Mouse (Mus musculus) kidney, postnatal 0 days (tissue): ENCODE results near the gene Prrx1. TPM values are rescaled to one million over a fixed set of nuclear protein-coding genes. Genes with fewer than 3 reads are reported as not detected.

Experiments used
- ATAC-seq: fragments of 200-750 bp; cut with Nextera tagmentation; replicated peaks from 2 replicates; pipeline ENCODE4 v1.8.0; 2017; ENCODE audit warnings: low read depth, moderate number of reproducible peaks, moderate TSS enrichment, moderate library complexity; ENCODE audit not compliant: low FRiP score
- DNase-seq: peaks from one replicate; pipeline ENCODE4 v3.0.0-alpha.2; 2016; ENCODE audit warnings: low spot score
- H3K27ac ChIP-seq: fragments of 300-500 bp; sonication (generic); 2 replicates; pipeline ENCODE4 v1.5.1; 2014; ENCODE audit warnings: mild to moderate bottlenecking
- H3K27me3 ChIP-seq: fragments of 300-500 bp; sonication (generic); 2 replicates; pipeline ENCODE4 v1.6.1; 2014; ENCODE audit warnings: low read length, mixed read lengths; ENCODE audit not compliant: insufficient read depth
- H3K36me3 ChIP-seq: fragments of 300-500 bp; sonication (generic); 2 replicates; pipeline ENCODE4 v1.6.1; 2014; ENCODE audit warnings: low read length, mixed read lengths; ENCODE audit not compliant: insufficient read depth
- H3K4me1 ChIP-seq: fragments of 300-500 bp; sonication (generic); replicated peaks from 2 replicates; pipeline ENCODE4 v1.6.1; 2014; ENCODE audit warnings: antibody characterized with exemption, low read length, mixed read lengths; ENCODE audit not compliant: insufficient read depth
- H3K4me2 ChIP-seq: fragments of 300-500 bp; sonication (generic); 2 replicates; pipeline ENCODE4 v1.6.1; 2014; ENCODE audit warnings: mild to moderate bottlenecking, low read length, moderate library complexity, mixed read lengths
- H3K4me3 ChIP-seq: fragments of 300-500 bp; sonication (generic); replicated peaks from 2 replicates; pipeline ENCODE4 v1.5.1; 2014; ENCODE audit warnings: low read depth, low read length
- H3K9ac ChIP-seq: fragments of 300-500 bp; sonication (generic); 2 replicates; pipeline ENCODE4 v1.6.1; 2014; ENCODE audit warnings: low read depth, low read length
- H3K9me3 ChIP-seq: fragments of 300-500 bp; sonication (generic); replicated peaks from 2 replicates; pipeline ENCODE4 v1.6.1; 2016; ENCODE audit warnings: low read length, inconsistent platforms, mixed read lengths
- CTCF ChIP-seq: IDR thresholded peaks from 2 replicates; pipeline ENCODE4 v1.5.1; 2016; ENCODE audit warnings: antibody characterized with exemption, low read depth, mild to moderate bottlenecking, moderate library complexity
- WGBS: fragments of 180-500 bp; shearing (Covaris S2); extraction: QIAGEN DNeasy Blood & Tissue Kit; methylation state at CpG from one replicate; pipeline ENCODE4 v1.1.7; 2014; 5-methylcytosine and 5-hydroxymethylcytosine counted together
- polyA plus RNA-seq: library from polyadenylated mRNA; unstranded; fragments of >200 nt; fragmentation: Nextera tagmentation; extraction: Ambion mirVana; gene quantifications from 2 replicates; pipeline ENCODE4 v1.2.1, GENCODE M21; 2015

The Prrx1 gene
- polyA plus RNA-seq, result 3.4 and 4.0 TPM in 2 replicates

- no peak for TF ChIP-seq CTCF
- peak; percentile 57 for DNase-seq
- no peak for ATAC-seq
- Histone ChIP-seq H3K4me1 (peaks cover 6% of the 10 kb centered on the region; the same call in 1 of the 2 replicates), H3K27ac (0 out of 2 replicates have a peak within 1 kb of the TSS, but pooled peaks have one; percentile 14), H3K27me3 (peaks cover 38% of the 10 kb centered on the region), H3K4me2 (peak within 1 kb of the TSS; percentile 97), H3K36me3 (no peaks in the 10 kb centered on the region), H3K9ac (peak within 1 kb of the TSS; percentile 60), H3K4me3 (peak within 1 kb of the TSS; percentile 54), H3K9me3 (no peaks in the 10 kb centered on the region)
- WGBS, result under 1% methylated on average over 17 of the region's 17 CpGs
Measured at GRCm38 (mm10) chr1:163313101-163313773, at the start of gene Prrx1. TSS of gene Prrx1 (minus strand) at chr1:163313710.

GRCm38 (mm10) chr1:163362202-163362601 is 48.7 kb upstream of the Prrx1 start:
- H3K4me3 ChIP-seq, result no peak overlapping the region
- no peak overlapping the region for H3K4me2 ChIP-seq
- H3K9me3 ChIP-seq, result no peaks in the 10 kb centered on the region
- no peaks in the 10 kb centered on the region for H3K4me1 ChIP-seq
- DNase-seq (no peak), ATAC-seq (no peak)
- no peaks in the 10 kb centered on the region for H3K27me3 ChIP-seq
- no peaks in the 10 kb centered on the region for H3K36me3 ChIP-seq
- no peak overlapping the region for H3K9ac ChIP-seq
- 71% methylated on average over 8 of the region's 8 CpGs for WGBS
- H3K27ac ChIP-seq, result no peak overlapping the region
- TF ChIP-seq CTCF, result no peak

- Histone ChIP-seq H3K4me3 (no peak overlapping the region), H3K4me2 (no peak overlapping the region), H3K27me3 (no peaks in the 10 kb centered on the region), H3K4me1 (no peaks in the 10 kb centered on the region), H3K27ac (no peak overlapping the region), H3K36me3 (no peaks in the 10 kb centered on the region), H3K9ac (no peak overlapping the region), H3K9me3 (no peaks in the 10 kb centered on the region)
- peak; percentile 42 for DNase-seq
- WGBS, result 58% methylated on average over 5 of the region's 5 CpGs
- no peak for ATAC-seq
- no peak for TF ChIP-seq CTCF
Measured at GRCm38 (mm10) chr1:163361376-163361775, 47.9 kb upstream of the Prrx1 start.

GRCm38 (mm10) chr1:163360796-163361195 is 47.3 kb upstream of the Prrx1 start:
- no peak for TF ChIP-seq CTCF
- WGBS, result 43% methylated on average over 6 of the region's 6 CpGs
- Histone ChIP-seq H3K4me2 (no peak overlapping the region), H3K4me1 (no peaks in the 10 kb centered on the region), H3K9ac (no peak overlapping the region), H3K4me3 (no peak overlapping the region), H3K36me3 (no peaks in the 10 kb centered on the region), H3K27me3 (no peaks in the 10 kb centered on the region), H3K27ac (no peak overlapping the region), H3K9me3 (no peaks in the 10 kb centered on the region)
- DNase-seq, result no peak
- ATAC-seq, result no peak

- WGBS, result 92% methylated on average over 3 of the region's 3 CpGs
- H3K9me3 ChIP-seq, result no peaks in the 10 kb centered on the region
Measured at GRCm38 (mm10) chr1:163359521-163359920, 46.0 kb upstream of the Prrx1 start.

GRCm38 (mm10) chr1:163358165-163358564 is 44.7 kb upstream of the Prrx1 start:
- DNase-seq (no peak), ATAC-seq (no peak)
- no peaks in the 10 kb centered on the region for H3K36me3 ChIP-seq
- no peak overlapping the region for H3K9ac ChIP-seq
- TF ChIP-seq CTCF, result no peak
- WGBS, result 29% methylated on average over 7 of the region's 7 CpGs
- H3K27me3 ChIP-seq, result no peaks in the 10 kb centered on the region
- no peak overlapping the region for H3K4me2 ChIP-seq
- H3K4me1 ChIP-seq, result no peaks in the 10 kb centered on the region
- no peak overlapping the region for H3K27ac ChIP-seq
- H3K9me3 ChIP-seq, result no peaks in the 10 kb centered on the region
- no peak overlapping the region for H3K4me3 ChIP-seq

More at GRCm38 (mm10) chr1:163359521-163359920, 46.0 kb upstream of the Prrx1 start:
- Histone ChIP-seq H3K4me2 (no peak overlapping the region), H3K27me3 (no peaks in the 10 kb centered on the region), H3K9ac (no peak overlapping the region), H3K4me3 (no peak overlapping the region), H3K36me3 (no peaks in the 10 kb centered on the region), H3K4me1 (no peaks in the 10 kb centered on the region), H3K27ac (no peak overlapping the region)
- ATAC-seq (no peak), DNase-seq (no peak)
- no peak for TF ChIP-seq CTCF

- DNase-seq, result no peak
- Histone ChIP-seq H3K36me3 (no peaks in the 10 kb centered on the region), H3K9ac (no peak overlapping the region), H3K4me1 (no peaks in the 10 kb centered on the region), H3K4me3 (no peak overlapping the region), H3K4me2 (no peak overlapping the region), H3K27ac (no peak overlapping the region), H3K27me3 (no peaks in the 10 kb centered on the region), H3K9me3 (no peaks in the 10 kb centered on the region)
- 27% methylated on average over 6 of the region's 6 CpGs for WGBS
- ATAC-seq, result no peak
- no peak for TF ChIP-seq CTCF
Measured at GRCm38 (mm10) chr1:163357733-163358132, 44.2 kb upstream of the Prrx1 start.
